Mouse (Mus musculus): Measurements from ENCODE around the gene 1700003E16Rik. TPM values are rescaled to one million over a fixed set of nuclear protein-coding genes. Genes with fewer than 3 reads are reported as not detected.
A peak's percentile ranks its signal among the peaks of the same experiment; 100 is the strongest.

1700003E16Rik gene
- polyA plus RNA-seq, 1 experiment from 2014 or later = 1.6 TPM

GRCm38 (mm10) chr6:83125331-83125730 lies 30.9 kb upstream of the 1700003E16Rik start, which contains the start of gene Ino80b:
Gene Ino80b (minus strand): TSS chr6:83125431.
- 21% methylated on average over 5 of the region's 5 CpGs for WGBS
- DNase-seq (ENCODE audit: low spot score) = no peak
- H3K27me3 ChIP-seq (ENCODE audit: insufficient read depth, low read length) = no peaks in the 10 kb centered on the region
- ATAC-seq (replicated peaks; ENCODE audit: low FRiP score, low read depth) = no peak
- peak within 1 kb of the TSS; percentile 58 for H3K9ac ChIP-seq (ENCODE audit: low read depth, low read length)
- peak within 1 kb of the TSS; percentile 47; the same call in 1 of the 2 replicates for H3K27ac ChIP-seq
- peaks cover 26% of the 10 kb centered on the region for H3K4me1 ChIP-seq (replicated peaks; ENCODE audit: insufficient read depth, low read length)
- H3K4me2 ChIP-seq (ENCODE audit: low read length) = peak within 1 kb of the TSS; percentile 95
- no peaks in the 10 kb centered on the region for H3K9me3 ChIP-seq (replicated peaks; ENCODE audit: low read length)
- TF ChIP-seq CTCF (IDR thresholded peaks at IDR 0.05; ENCODE audit: low read depth) = no peak
- H3K36me3 ChIP-seq (ENCODE audit: insufficient read depth, low read length) = no peaks in the 10 kb centered on the region
- peak within 1 kb of the TSS; percentile 67 for H3K4me3 ChIP-seq (replicated peaks; ENCODE audit: low read depth, low read length)

GRCm38 (mm10) chr6:83127419-83127818 lies 28.8 kb upstream of the 1700003E16Rik start:
- DNase-seq (ENCODE audit: low spot score) (no peak), ATAC-seq (replicated peaks; ENCODE audit: low FRiP score, low read depth) (no peak)
- no peaks in the 10 kb centered on the region for H3K27me3 ChIP-seq (ENCODE audit: insufficient read depth, low read length)
- no peak overlapping the region for H3K4me3 ChIP-seq (replicated peaks; ENCODE audit: low read depth, low read length)
- H3K27ac ChIP-seq = no peak overlapping the region
- WGBS = 96% methylated on average over 5 of the region's 5 CpGs
- no peaks in the 10 kb centered on the region for H3K36me3 ChIP-seq (ENCODE audit: insufficient read depth, low read length)
- no peaks in the 10 kb centered on the region for H3K9me3 ChIP-seq (replicated peaks; ENCODE audit: low read length)
- TF ChIP-seq CTCF (IDR thresholded peaks at IDR 0.05; ENCODE audit: low read depth) = peak; percentile 50; the same call in 1 of the 2 replicates
- H3K4me1 ChIP-seq (replicated peaks; ENCODE audit: insufficient read depth, low read length) = peaks cover 15% of the 10 kb centered on the region
- H3K4me2 ChIP-seq (ENCODE audit: low read length) = no peak overlapping the region
- no peak overlapping the region for H3K9ac ChIP-seq (ENCODE audit: low read depth, low read length)

- DNase-seq (ENCODE audit: low spot score) = no peak
These were observed 24.7 kb upstream of the 1700003E16Rik start for GRCm38 (mm10) chr6:83131469-83132034.

GRCm38 (mm10) chr6:83132176-83132919 lies 23.9 kb upstream of the 1700003E16Rik start:
- DNase-seq (ENCODE audit: low spot score) = no peak
- WGBS = 82% methylated on average over 9 of the region's 9 CpGs

More at GRCm38 (mm10) chr6:83131469-83132034, 24.7 kb upstream of the 1700003E16Rik start:
- peak overlapping the region; percentile 31; the same call in 1 of the 2 replicates for H3K9ac ChIP-seq (ENCODE audit: low read depth, low read length)
- WGBS = 44% methylated on average over 6 of the region's 6 CpGs
- H3K4me1 ChIP-seq (replicated peaks; ENCODE audit: insufficient read depth, low read length) = peaks cover 15% of the 10 kb centered on the region
- H3K4me2 ChIP-seq (ENCODE audit: low read length) = no peak overlapping the region
- peak overlapping the region; percentile 78 for H3K27ac ChIP-seq
- ATAC-seq (replicated peaks; ENCODE audit: low FRiP score, low read depth) = peak; percentile 72
- H3K4me3 ChIP-seq (replicated peaks; ENCODE audit: low read depth, low read length) = no peak overlapping the region
- no peaks in the 10 kb centered on the region for H3K9me3 ChIP-seq (replicated peaks; ENCODE audit: low read length)
- no peaks in the 10 kb centered on the region for H3K27me3 ChIP-seq (ENCODE audit: insufficient read depth, low read length)
- TF ChIP-seq CTCF (IDR thresholded peaks at IDR 0.05; ENCODE audit: low read depth) = no peak
- no peaks in the 10 kb centered on the region for H3K36me3 ChIP-seq (ENCODE audit: insufficient read depth, low read length)

GRCm38 (mm10) chr6:83134226-83134625 lies 22.0 kb upstream of the 1700003E16Rik start:
- no peak for TF ChIP-seq CTCF (IDR thresholded peaks at IDR 0.05; ENCODE audit: low read depth)
- Histone ChIP-seq H3K4me1 (replicated peaks; ENCODE audit: insufficient read depth, low read length) (peaks cover 25% of the 10 kb centered on the region), H3K27me3 (ENCODE audit: insufficient read depth, low read length) (no peaks in the 10 kb centered on the region), H3K9me3 (replicated peaks; ENCODE audit: low read length) (no peaks in the 10 kb centered on the region), H3K9ac (ENCODE audit: low read depth, low read length) (no peak overlapping the region), H3K4me2 (ENCODE audit: low read length) (no peak overlapping the region), H3K27ac (no peak overlapping the region), H3K4me3 (replicated peaks; ENCODE audit: low read depth, low read length) (no peak overlapping the region), H3K36me3 (ENCODE audit: insufficient read depth, low read length) (0 out of 2 replicates have a peak, but pooled peaks cover 2% of the 10 kb centered on the region)
- ATAC-seq (replicated peaks; ENCODE audit: low FRiP score, low read depth) (no peak; the same call in 1 of the 2 replicates), DNase-seq (ENCODE audit: low spot score) (no peak)
- 54% methylated on average over 3 of the region's 3 CpGs for WGBS

More at GRCm38 (mm10) chr6:83132176-83132919, 23.9 kb upstream of the 1700003E16Rik start:
- ATAC-seq (replicated peaks; ENCODE audit: low FRiP score, low read depth) = no peak
- no peaks in the 10 kb centered on the region for H3K9me3 ChIP-seq (replicated peaks; ENCODE audit: low read length)
- H3K4me1 ChIP-seq (replicated peaks; ENCODE audit: insufficient read depth, low read length) = peaks cover 15% of the 10 kb centered on the region
- H3K27ac ChIP-seq = peak overlapping the region; percentile 78
- no peak overlapping the region for H3K4me2 ChIP-seq (ENCODE audit: low read length)
- no peak overlapping the region for H3K4me3 ChIP-seq (replicated peaks; ENCODE audit: low read depth, low read length)
- no peaks in the 10 kb centered on the region for H3K27me3 ChIP-seq (ENCODE audit: insufficient read depth, low read length)
- no peaks in the 10 kb centered on the region for H3K36me3 ChIP-seq (ENCODE audit: insufficient read depth, low read length)
- TF ChIP-seq CTCF (IDR thresholded peaks at IDR 0.05; ENCODE audit: low read depth) = no peak
- no peak overlapping the region for H3K9ac ChIP-seq (ENCODE audit: low read depth, low read length)

GRCm38 (mm10) chr6:83134951-83135513 lies 21.2 kb upstream of the 1700003E16Rik start, which contains the start of gene Rtkn:
Gene Rtkn (plus strand): TSS chr6:83135463.
- Histone ChIP-seq H3K36me3 (ENCODE audit: insufficient read depth, low read length) (0 out of 2 replicates have a peak, but pooled peaks cover 4% of the 10 kb centered on the region), H3K9me3 (replicated peaks; ENCODE audit: low read length) (no peaks in the 10 kb centered on the region), H3K4me3 (replicated peaks; ENCODE audit: low read depth, low read length) (peak within 1 kb of the TSS; percentile 53), H3K4me2 (ENCODE audit: low read length) (peak within 1 kb of the TSS; percentile 87), H3K4me1 (replicated peaks; ENCODE audit: insufficient read depth, low read length) (peaks cover 25% of the 10 kb centered on the region), H3K27me3 (ENCODE audit: insufficient read depth, low read length) (no peaks in the 10 kb centered on the region), H3K27ac (peak within 1 kb of the TSS; percentile 100), H3K9ac (ENCODE audit: low read depth, low read length) (peak within 1 kb of the TSS; percentile 83)
- ATAC-seq (replicated peaks; ENCODE audit: low FRiP score, low read depth) (no peak), DNase-seq (ENCODE audit: low spot score) (no peak)
- TF ChIP-seq CTCF (IDR thresholded peaks at IDR 0.05; ENCODE audit: low read depth) = no peak
- 60% methylated on average over 7 of the region's 7 CpGs for whole genome bisulfite sequencing

Measured in kidney, postnatal 0 days (tissue).